Mouse (Mus musculus): ENCODE measurements around the gene Mmgt2. TPM values are rescaled to one million over a fixed set of nuclear protein-coding genes. Genes with fewer than 3 reads are reported as not detected.

The Mmgt2 gene
- 23.0 and 25.2 TPM in 2 replicates for polyA plus RNA-seq (2015; fragmentation: Nextera tagmentation; extraction: Ambion mirVana)

GRCm38 (mm10) chr11:62648591-62649391 lies at the start of gene Mmgt2:
Gene Mmgt2, plus strand, starts transcription at chr11:62648664.
- peak within 1 kb of the TSS; percentile 76 for H3K9ac ChIP-seq (replicated peaks)
- peak within 1 kb of the TSS; percentile 99 for H3K4me2 ChIP-seq (replicated peaks)
- H3K36me3 ChIP-seq, result no peaks in the 10 kb centered on the region
- H3K9me3 ChIP-seq, result no peaks in the 10 kb centered on the region
- peak within 1 kb of the TSS; percentile 81 for H3K4me3 ChIP-seq (replicated peaks)
- H3K27ac ChIP-seq, result peak within 1 kb of the TSS; percentile 76
- H3K27me3 ChIP-seq, result no peaks in the 10 kb centered on the region
- peak; percentile 84 for ATAC-seq
- peaks cover 43% of the 10 kb centered on the region for H3K4me1 ChIP-seq (replicated peaks)
- WGBS, result under 1% methylated on average over 42 of the region's 53 CpGs

DNA sequence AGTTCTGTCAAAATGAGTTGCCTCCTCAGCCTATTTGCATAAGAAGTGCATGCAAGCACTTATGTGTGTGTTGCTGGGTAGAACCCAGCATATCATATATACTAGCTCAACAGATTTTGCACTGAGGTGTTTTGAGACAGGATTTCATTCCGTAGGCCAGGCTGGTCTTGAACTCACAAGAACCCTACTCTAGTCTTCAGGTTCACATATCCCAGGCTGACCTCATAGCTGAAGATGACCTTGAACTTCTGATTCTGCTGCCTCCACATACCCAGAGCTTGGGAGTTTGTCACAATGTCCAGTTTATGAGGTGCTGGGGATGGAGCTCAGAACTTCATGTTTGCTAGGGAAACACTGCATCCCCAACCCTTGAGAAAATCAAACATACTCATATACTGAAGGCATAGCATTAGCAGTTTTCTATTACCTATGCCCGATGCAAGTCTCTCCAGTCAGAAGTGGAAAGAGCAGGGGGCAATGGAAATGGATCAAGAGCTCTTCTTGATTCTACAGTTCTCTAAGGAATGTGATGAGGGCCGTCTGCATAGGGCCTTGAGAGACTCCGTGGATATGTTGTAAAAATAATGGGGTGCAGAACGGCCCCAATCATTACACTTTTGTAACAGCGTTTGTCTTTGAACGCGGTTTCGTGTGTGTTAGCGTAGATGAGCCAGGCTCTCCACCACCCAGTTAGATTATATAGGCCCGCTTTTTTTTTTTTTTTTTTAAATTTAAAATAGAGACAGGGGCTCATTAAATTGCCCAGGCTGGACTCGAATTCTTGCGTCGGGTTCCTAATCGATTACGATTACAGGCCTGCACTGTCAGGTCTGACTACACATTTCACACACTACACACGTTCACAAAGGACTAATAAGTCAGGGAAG lies 46.5 kb upstream of the Mmgt2 start:
- Histone ChIP-seq H3K27me3 (0 out of 2 replicates have a peak, but pooled peaks cover 2% of the 10 kb centered on the region), H3K4me1 (replicated peaks) (peaks cover 44% of the 10 kb centered on the region), H3K27ac (peak overlapping the region; percentile 91), H3K9me3 (no peaks in the 10 kb centered on the region), H3K36me3 (peaks cover 29% of the 10 kb centered on the region), H3K4me3 (replicated peaks) (peak overlapping the region; percentile 69), H3K4me2 (replicated peaks) (peak overlapping the region; percentile 53), H3K9ac (replicated peaks) (peak overlapping the region; percentile 93)
- ATAC-seq, result no peak; the same call in 1 of the 2 replicates
- WGBS, result 12% methylated on average over 17 of the region's 17 CpGs

DNA sequence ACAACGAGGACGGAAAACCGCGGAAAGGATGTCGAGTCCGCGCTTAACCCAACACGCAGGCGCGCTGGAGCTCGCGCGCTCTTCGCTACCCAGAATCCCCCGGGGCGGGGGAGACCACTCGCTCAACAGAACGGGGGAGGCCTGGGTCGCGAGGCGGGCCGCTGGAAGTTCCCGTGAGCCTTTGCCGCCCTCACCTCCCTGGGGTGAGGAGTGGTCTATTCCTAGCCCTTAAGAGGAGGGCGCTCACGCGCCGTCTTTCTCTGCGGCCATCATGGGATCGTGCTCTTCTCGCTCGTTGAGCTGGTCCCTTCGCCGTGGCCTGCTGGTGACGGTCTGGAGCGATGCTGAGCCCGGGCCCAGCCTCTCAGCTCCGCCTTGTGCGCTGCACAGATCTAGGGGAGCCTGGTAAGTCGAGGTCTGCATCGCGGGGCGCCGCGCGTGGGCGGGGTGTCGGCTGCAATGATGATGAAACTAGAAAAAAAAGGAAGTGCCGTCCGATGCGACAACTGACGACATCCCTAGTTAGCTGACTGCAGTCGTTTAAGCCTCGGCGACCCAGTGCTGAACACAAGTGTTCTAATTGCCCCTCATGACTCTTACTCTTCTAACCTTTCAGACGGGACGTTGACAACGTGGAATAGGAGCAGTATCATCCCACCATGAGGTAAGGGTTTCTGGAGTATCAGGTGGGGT lies 45.7 kb upstream of the Mmgt2 start:
- Histone ChIP-seq H3K4me2 (replicated peaks) (peak overlapping the region; percentile 62), H3K4me1 (replicated peaks) (peaks cover 51% of the 10 kb centered on the region), H3K27me3 (no peaks in the 10 kb centered on the region), H3K9ac (replicated peaks) (peak overlapping the region; percentile 93), H3K36me3 (peaks cover 37% of the 10 kb centered on the region), H3K9me3 (no peaks in the 10 kb centered on the region), H3K27ac (peak overlapping the region; percentile 91), H3K4me3 (replicated peaks) (peak overlapping the region; percentile 69)
- WGBS, result under 1% methylated on average over 58 of the region's 58 CpGs
- ATAC-seq, result peak; percentile 95

DNA sequence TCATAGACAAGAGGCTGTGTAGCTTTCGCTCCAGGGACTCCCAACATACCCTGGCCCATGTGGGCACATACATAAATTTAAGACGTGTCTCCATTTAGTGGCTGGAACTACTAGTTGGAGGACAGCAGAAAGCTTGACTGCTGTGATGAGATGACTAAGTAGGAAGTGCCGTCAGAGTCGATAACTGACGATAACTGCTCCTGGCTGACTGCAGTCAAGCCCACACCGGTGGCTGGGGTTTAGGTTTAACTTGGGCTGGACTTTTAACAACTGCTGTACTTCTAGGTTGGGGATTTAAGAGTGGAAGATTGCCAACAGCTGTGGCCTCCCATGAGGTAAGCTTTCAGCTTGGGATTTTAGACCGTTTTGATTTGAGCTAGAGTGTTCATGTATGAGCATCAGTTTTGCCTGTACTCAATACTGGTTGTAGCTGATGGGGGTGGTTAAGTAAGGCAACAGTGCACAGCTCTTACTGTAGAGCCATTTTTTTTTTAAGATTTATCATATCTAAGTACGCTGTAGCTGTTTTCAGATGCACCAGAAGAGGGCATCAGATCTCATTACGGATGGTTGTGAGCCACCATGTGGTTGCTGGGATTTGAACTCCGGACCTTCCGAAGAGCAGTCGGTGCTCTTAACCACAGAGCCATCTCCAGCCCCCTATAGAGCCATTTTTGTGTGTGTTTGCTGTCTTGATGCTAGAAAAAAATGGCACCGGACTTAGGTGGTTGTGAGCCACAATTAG lies 45.0 kb upstream of the Mmgt2 start:
- peaks cover 53% of the 10 kb centered on the region for H3K4me1 ChIP-seq (replicated peaks)
- 0 out of 2 replicates have a peak, but pooled peaks have one; percentile 1 for ATAC-seq
- WGBS, result under 1% methylated on average over 13 of the region's 13 CpGs

DNA sequence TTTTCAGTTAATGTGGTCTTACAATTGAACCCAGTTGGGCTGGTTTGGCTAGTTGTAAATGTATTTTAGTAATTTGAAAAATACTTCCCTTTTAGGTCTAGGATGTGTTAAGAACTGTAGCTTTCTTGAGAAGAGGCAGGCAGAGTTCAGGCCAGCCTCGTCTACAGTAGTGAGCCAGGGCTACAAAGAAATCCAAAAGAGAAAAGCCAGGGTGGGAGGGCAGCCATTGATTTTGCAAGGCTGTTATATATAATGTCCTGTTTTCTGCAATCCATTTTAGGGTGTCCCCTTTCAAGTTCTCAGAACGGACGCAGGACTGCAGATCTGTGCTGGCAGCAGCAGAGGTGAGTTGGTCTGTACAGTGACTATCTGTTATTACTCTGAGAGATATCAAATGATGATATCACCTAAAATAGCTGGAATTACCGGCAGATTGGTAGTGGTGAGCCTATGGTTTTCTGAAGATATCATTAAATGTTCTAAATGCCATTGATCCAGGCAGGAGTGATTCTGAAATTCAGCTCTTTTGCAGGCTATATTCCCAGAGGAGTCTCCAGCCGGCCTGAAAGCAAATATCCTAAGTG lies 44.2 kb upstream of the Mmgt2 start:
- H3K9me3 ChIP-seq, result no peaks in the 10 kb centered on the region
- no peak for ATAC-seq
- peak overlapping the region; percentile 69 for H3K4me3 ChIP-seq (replicated peaks)
- H3K27me3 ChIP-seq, result no peaks in the 10 kb centered on the region
- peak overlapping the region; percentile 5 for H3K27ac ChIP-seq
- H3K4me1 ChIP-seq (replicated peaks), result peaks cover 53% of the 10 kb centered on the region
- peaks cover 50% of the 10 kb centered on the region for H3K36me3 ChIP-seq
- H3K4me2 ChIP-seq (replicated peaks), result peak overlapping the region; percentile 62
- 18% methylated on average over 5 of the region's 5 CpGs for WGBS
- H3K9ac ChIP-seq (replicated peaks), result peak overlapping the region; percentile 93

More for the DNA sequence above, 45.0 kb upstream of the Mmgt2 start:
- Histone ChIP-seq H3K9ac (replicated peaks) (peak overlapping the region; percentile 93), H3K4me3 (replicated peaks) (peak overlapping the region; percentile 69), H3K27ac (peak overlapping the region; percentile 91), H3K9me3 (no peaks in the 10 kb centered on the region), H3K36me3 (peaks cover 43% of the 10 kb centered on the region), H3K27me3 (no peaks in the 10 kb centered on the region), H3K4me2 (replicated peaks) (peak overlapping the region; percentile 62)

DNA sequence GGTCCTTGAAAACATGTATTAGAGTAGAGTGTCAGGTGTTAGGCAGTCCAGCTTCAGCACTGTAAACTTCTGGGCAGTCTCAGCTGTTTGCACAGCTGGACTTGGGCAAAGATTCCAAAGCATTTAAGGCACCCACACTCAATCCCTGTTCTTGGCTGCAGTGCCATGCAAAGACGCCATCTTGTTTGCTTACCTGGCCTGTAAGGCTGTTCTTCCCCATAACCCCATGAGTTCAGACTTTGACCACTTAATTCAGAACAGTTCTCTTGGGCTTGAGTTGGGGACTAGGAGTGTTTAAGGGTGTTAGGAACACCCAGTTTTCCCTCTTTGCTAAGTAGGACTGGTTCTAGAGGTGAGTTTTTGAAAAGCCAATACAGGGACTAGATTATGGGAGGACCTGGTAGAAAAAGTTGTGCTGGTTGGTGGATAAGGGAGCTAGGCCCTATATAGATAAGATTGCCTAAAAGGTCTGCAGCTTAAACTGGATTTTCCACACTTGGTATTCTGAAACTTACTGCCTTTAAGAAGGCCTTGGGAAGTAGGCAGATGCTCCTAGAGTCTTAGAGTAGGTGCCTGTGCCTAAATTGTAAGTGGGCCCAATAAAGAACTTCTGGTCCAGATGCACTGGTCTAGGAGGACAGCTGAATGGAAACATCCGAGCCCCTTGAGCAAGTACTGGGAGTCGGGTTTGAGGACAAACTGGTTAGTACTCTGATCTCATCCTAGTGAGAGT lies 43.4 kb upstream of the Mmgt2 start:
- no peak for ATAC-seq
- peak overlapping the region; percentile 62 for H3K4me2 ChIP-seq (replicated peaks)
- WGBS, result 19% methylated on average over 3 of the region's 3 CpGs
- H3K9me3 ChIP-seq, result no peaks in the 10 kb centered on the region
- peak overlapping the region; percentile 69 for H3K4me3 ChIP-seq (replicated peaks)
- no peaks in the 10 kb centered on the region for H3K27me3 ChIP-seq
- H3K9ac ChIP-seq (replicated peaks), result peak overlapping the region; percentile 93
- H3K4me1 ChIP-seq (replicated peaks), result peaks cover 53% of the 10 kb centered on the region
- peak overlapping the region; percentile 5; the same call in 1 of the 2 replicates for H3K27ac ChIP-seq
- H3K36me3 ChIP-seq, result peaks cover 59% of the 10 kb centered on the region

DNA sequence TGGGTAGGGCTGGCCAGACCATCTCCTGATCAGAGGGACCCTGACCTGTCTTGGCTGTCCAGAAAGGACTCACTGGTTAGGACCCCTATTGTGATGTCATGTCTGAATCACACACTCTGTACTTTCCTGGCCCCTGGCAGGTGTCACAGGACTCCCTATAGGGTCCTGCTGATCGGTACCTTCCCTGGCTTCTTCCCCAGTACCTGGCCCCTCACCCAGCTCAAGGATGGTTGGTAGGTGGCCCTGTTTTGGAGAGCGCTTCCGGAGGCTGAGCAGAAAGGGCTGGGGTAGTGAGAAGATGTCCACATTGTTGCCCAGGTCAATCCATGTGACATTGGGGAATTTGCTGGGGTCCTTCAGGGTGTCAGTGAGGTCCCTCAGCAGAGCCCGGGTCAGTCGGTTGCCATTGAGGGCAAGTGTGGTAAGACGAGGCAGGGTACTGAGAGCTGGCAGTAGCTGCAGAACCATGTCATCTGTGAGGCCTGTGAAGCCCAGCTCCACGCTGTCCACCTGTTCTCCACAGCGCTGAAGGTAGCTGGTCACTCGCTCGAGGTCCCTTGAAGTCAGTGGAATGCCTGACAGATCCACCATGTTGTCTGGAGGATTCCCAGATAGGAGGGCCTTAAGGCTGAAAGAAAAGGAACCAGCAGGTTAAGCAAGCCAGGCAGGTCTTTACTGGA lies 42.7 kb upstream of the Mmgt2 start:
- peak overlapping the region; percentile 62 for H3K4me2 ChIP-seq (replicated peaks)
- H3K9me3 ChIP-seq, result no peaks in the 10 kb centered on the region
- no peak for ATAC-seq
- peak overlapping the region; percentile 52 for H3K27ac ChIP-seq
- 43% methylated on average over 10 of the region's 10 CpGs for WGBS
- H3K4me3 ChIP-seq (replicated peaks), result peak overlapping the region; percentile 13; the same call in 1 of the 2 replicates
- peaks cover 66% of the 10 kb centered on the region for H3K36me3 ChIP-seq
- H3K27me3 ChIP-seq, result no peaks in the 10 kb centered on the region
- H3K9ac ChIP-seq (replicated peaks), result peak overlapping the region; percentile 93
- peaks cover 53% of the 10 kb centered on the region for H3K4me1 ChIP-seq (replicated peaks)

GRCm38 (mm10) chr11:62606299-62607169 lies 41.9 kb upstream of the Mmgt2 start:
- Histone ChIP-seq H3K9me3 (no peaks in the 10 kb centered on the region), H3K4me2 (replicated peaks) (0 out of 2 replicates have a peak overlapping the region, but pooled peaks have one; percentile 62), H3K36me3 (peaks cover 66% of the 10 kb centered on the region), H3K4me1 (replicated peaks) (peaks cover 53% of the 10 kb centered on the region), H3K4me3 (replicated peaks) (no peak overlapping the region), H3K9ac (replicated peaks) (peak overlapping the region; percentile 93), H3K27ac (peak overlapping the region; percentile 52), H3K27me3 (no peaks in the 10 kb centered on the region)
- WGBS, result 68% methylated on average over 10 of the region's 10 CpGs
- ATAC-seq, result no peak

DNA sequence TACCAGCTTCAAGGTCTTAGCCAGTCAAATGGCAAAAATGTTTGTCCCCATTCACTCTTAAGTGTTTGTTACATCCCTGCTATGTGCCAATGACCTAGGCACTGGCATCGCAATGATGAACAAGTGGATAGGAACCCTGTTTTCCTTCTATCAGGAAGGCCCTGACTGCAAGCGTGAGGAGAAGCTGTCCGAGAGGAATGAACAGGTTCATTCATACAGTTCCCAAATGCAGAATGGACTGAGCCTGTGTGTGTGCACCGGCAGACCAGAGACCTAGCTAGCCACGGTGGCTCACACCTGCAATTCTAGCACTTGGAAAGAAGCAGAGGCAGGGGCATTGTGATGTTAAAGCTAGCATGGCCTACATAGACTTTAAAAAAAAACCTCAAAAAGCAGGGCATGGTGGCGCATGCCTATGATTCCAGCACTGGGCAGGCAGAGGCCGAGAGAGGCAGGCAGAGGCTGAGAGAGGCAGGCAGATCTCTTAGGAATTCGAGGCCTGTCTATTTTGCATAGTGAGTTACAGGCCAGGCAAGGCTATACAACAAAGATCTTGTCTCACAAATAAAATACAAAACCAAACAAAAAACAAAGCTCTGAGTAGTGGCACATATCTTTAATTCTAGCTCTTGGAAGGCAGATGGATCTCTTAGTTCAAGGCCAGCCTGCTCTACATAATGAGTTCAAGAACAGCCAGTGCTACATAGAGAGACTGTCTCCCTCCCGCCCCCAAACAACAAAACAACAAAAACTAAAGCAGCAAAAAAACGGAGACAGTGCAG lies 41.1 kb upstream of the Mmgt2 start:
- WGBS, result 67% methylated on average over 10 of the region's 10 CpGs
- Histone ChIP-seq H3K4me2 (replicated peaks) (no peak overlapping the region), H3K4me3 (replicated peaks) (no peak overlapping the region), H3K4me1 (replicated peaks) (peaks cover 53% of the 10 kb centered on the region), H3K36me3 (peaks cover 66% of the 10 kb centered on the region), H3K27me3 (no peaks in the 10 kb centered on the region), H3K9me3 (no peaks in the 10 kb centered on the region), H3K9ac (replicated peaks) (peak overlapping the region; percentile 44), H3K27ac (peak overlapping the region; percentile 52)
- no peak for ATAC-seq

All from midbrain, embryonic 13.5 days (tissue).